Mouse (Mus musculus) erythroblast, adult 5-6 weeks (primary cell): ENCODE data around the gene Gata1. TPM values are rescaled to one million over a fixed set of nuclear protein-coding genes. Genes with fewer than 3 reads are reported as not detected.
A peak's percentile ranks its signal among the peaks of the same experiment; 100 is the strongest.
"Not testable (repeated sequence)": the region's sequence is repeated elsewhere in the genome, so short reads cannot be mapped to it uniquely, and the experiment has no call there.

Experiments used
- ATAC-seq: replicated peaks from 2 replicates; pipeline ENCODE4 v1.8.0; 2016; ENCODE audit warnings: moderate number of reproducible peaks, mild to moderate bottlenecking, moderate TSS enrichment, inconsistent platforms; ENCODE audit not compliant: poor library complexity, low FRiP score, severe bottlenecking
- total RNA-seq, 2 experiments: library from RNA; stranded (forward) in 1 of 2; stranded (reverse) in 1 of 2; fragments of 150-400 nt in 1 of 2; fragments of 200-764, 138-1000 nt in 1 of 2; gene quantifications; 2 replicates each; pipeline versions ENCODE4 v1.2.3 to v1.2.4; 2015 to 2017; ENCODE audit warnings: low replicate concordance in 2 of 2

The Gata1 gene
- total RNA-seq, 2 experiments from 2014 or later = 49.9 to 78.6 TPM

GRCm38 (mm10) chrX:7967596-7968201, 10.2 kb downstream of the Gata1 start:
- peak; percentile 67 for ATAC-seq

- ATAC-seq = no peak
Observed at GRCm38 (mm10) chrX:7966161-7966560, 11.7 kb downstream of the Gata1 start.

GRCm38 (mm10) chrX:7963829-7964626, 13.8 kb downstream of the Gata1 start:
- no peak for ATAC-seq

GRCm38 (mm10) chrX:7958868-7959267, 19.0 kb downstream of the Gata1 start:
- ATAC-seq = no peak

GRCm38 (mm10) chrX:7950091-7950490, 27.8 kb downstream of the Gata1 start:
- ATAC-seq = no peak

- ATAC-seq = peak; percentile 99
Observed at GRCm38 (mm10) chrX:7947900-7948492, 29.9 kb downstream of the Gata1 start.

- ATAC-seq = no peak
Observed at GRCm38 (mm10) chrX:7947108-7947899, 30.6 kb downstream of the Gata1 start, which contains the start of gene Hdac6. Gene Hdac6, minus strand, starts transcription at chrX:7947889.

- ATAC-seq = no peak
Observed at GRCm38 (mm10) chrX:7945618-7946017, 32.3 kb downstream of the Gata1 start.

GRCm38 (mm10) chrX:7937667-7938066, 40.2 kb downstream of the Gata1 start:
- 0 out of 2 replicates have a peak, but pooled peaks have one; percentile 60 for ATAC-seq

- ATAC-seq = peak; percentile 65
Observed at GRCm38 (mm10) chrX:7936874-7937273, 41.0 kb downstream of the Gata1 start.

- ATAC-seq = no peak
Observed at GRCm38 (mm10) chrX:7928270-7928790, 49.5 kb downstream of the Gata1 start, which contains the start of gene Eras. Gene Eras, minus strand, starts transcription at chrX:7928607.

GRCm38 (mm10) chrX:7927116-7927515, 50.8 kb downstream of the Gata1 start:
- no peak for ATAC-seq

- no peak for ATAC-seq
Observed at GRCm38 (mm10) chrX:7926266-7926665, 51.6 kb downstream of the Gata1 start.

- no peak for ATAC-seq
Observed at GRCm38 (mm10) chrX:7922032-7922431, 55.8 kb downstream of the Gata1 start.

- ATAC-seq = no peak
Observed at GRCm38 (mm10) chrX:7919601-7920383, 58.1 kb downstream of the Gata1 start, which contains the start of gene Pcsk1n. Gene Pcsk1n, plus strand, starts transcription at chrX:7919822.

GRCm38 (mm10) chrX:7917960-7918359, 59.9 kb downstream of the Gata1 start:
- ATAC-seq = not testable (repeated sequence)

GRCm38 (mm10) chrX:7915669-7916068, 62.2 kb downstream of the Gata1 start:
- peak; percentile 87 for ATAC-seq

GRCm38 (mm10) chrX:7910473-7910872, 67.4 kb downstream of the Gata1 start:
- ATAC-seq = no peak
